Mouse (Mus musculus): Measurements from ENCODE around the gene Cldn17. TPM values are rescaled to one million over a fixed set of nuclear protein-coding genes. Genes with fewer than 3 reads are reported as not detected.

Cldn17 gene
- not detected in 2 replicates for polyA plus RNA-seq (2012; ENCODE audit: low replicate concordance)

DNA sequence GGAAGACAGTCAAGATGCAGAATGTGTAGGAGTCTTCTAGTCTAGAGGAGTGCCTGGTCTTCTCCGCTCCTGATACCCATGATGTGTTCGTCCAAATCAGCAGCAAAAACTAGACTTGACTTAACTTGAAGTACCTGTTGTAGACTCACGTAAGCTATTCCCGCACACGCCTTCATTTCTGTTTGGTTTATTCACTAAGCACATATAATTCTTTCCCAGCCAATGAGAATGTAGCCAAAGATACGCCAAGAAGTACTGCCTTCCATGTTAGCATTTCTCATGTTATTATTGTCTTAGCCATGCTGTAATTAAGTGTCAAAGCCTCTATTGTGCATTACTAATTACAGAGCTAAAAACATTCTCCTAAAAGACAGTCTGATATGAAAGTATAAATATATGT lies at the start of gene Cldn17:
TSS of gene Cldn17 (minus strand) at position 101 of the 400 bp plus-strand sequence.

Other genes with a start within 250 kb of the Cldn17 start
- not detected in 2 replicates for gene Grik1, start 216.7 kb downstream of the Cldn17 start, polyA plus RNA-seq (2012; ENCODE audit: low replicate concordance)
- gene Cldn8, start 56.2 kb upstream of the Cldn17 start, polyA plus RNA-seq (2012; ENCODE audit: low replicate concordance) = not detected in 2 replicates
- not detected in 2 replicates for gene Krtap24-1, start 105.3 kb upstream of the Cldn17 start, polyA plus RNA-seq (2012; ENCODE audit: low replicate concordance)
- not detected in 2 replicates for gene 2310079G19Rik, start 120.7 kb upstream of the Cldn17 start, polyA plus RNA-seq (2012; ENCODE audit: low replicate concordance)
- gene Krtap26-1, start 140.8 kb upstream of the Cldn17 start, polyA plus RNA-seq (2012; ENCODE audit: low replicate concordance) = not detected in 2 replicates
- not detected in 2 replicates for gene Krtap27-1, start 164.7 kb upstream of the Cldn17 start, polyA plus RNA-seq (2012; ENCODE audit: low replicate concordance)
- gene 2310061N02Rik, start 201.0 kb upstream of the Cldn17 start, polyA plus RNA-seq (2012; ENCODE audit: low replicate concordance) = not detected in 2 replicates
- gene Krtap13-1, start 221.9 kb upstream of the Cldn17 start, polyA plus RNA-seq (2012; ENCODE audit: low replicate concordance) = not detected in 2 replicates
- gene Krtap13, start 244.7 kb upstream of the Cldn17 start, polyA plus RNA-seq (2012; ENCODE audit: low replicate concordance) = not detected in 2 replicates

All from leukemia stem cell, adult 10-12 weeks (primary cell).